Mouse (Mus musculus) spleen, adult 18-20 months (tissue): ENCODE measurements around the gene Faap20.

Experiments used
- DNase-seq, 2 experiments: peaks; one replicate each; pipeline ENCODE4 v3.0.0; 2022; ENCODE audit warnings: mixed read lengths in 2 of 2

Faap20 gene

GRCm38 (mm10) chr4:155249257-155249647 lies 350 bp upstream of the Faap20 start:
- peak; percentile 86 to 94 for DNase-seq

- peak in 1 of 2 experiments; percentile 37 for DNase-seq
Measured at GRCm38 (mm10) chr4:155250361-155251117, 937 bp downstream of the Faap20 start.

GRCm38 (mm10) chr4:155251147-155251546 lies 1.5 kb downstream of the Faap20 start:
- DNase-seq, result no peak

- no peak for DNase-seq
Measured at GRCm38 (mm10) chr4:155252253-155252652, 2.7 kb downstream of the Faap20 start.

GRCm38 (mm10) chr4:155264521-155265321 lies 15.1 kb downstream of the Faap20 start:
- no peak for DNase-seq

- no peak for DNase-seq
Measured at GRCm38 (mm10) chr4:155267047-155267543, 17.5 kb downstream of the Faap20 start.

- DNase-seq, result no peak
Measured at GRCm38 (mm10) chr4:155267639-155268175, 18.1 kb downstream of the Faap20 start.

GRCm38 (mm10) chr4:155268382-155268781 lies 18.8 kb downstream of the Faap20 start:
- peak; percentile 22 to 60 for DNase-seq

- DNase-seq, result no peak
Measured at GRCm38 (mm10) chr4:155274451-155274850, 24.8 kb downstream of the Faap20 start.

GRCm38 (mm10) chr4:155274851-155275250 lies 25.2 kb downstream of the Faap20 start:
- DNase-seq, result no peak

- DNase-seq, result no peak
Measured at GRCm38 (mm10) chr4:155277963-155278362, 28.4 kb downstream of the Faap20 start.

GRCm38 (mm10) chr4:155279054-155279453 lies 29.5 kb downstream of the Faap20 start:
- DNase-seq, result no peak

GRCm38 (mm10) chr4:155279926-155280767 lies 30.5 kb downstream of the Faap20 start:
- no peak for DNase-seq

GRCm38 (mm10) chr4:155280768-155281121 lies 31.1 kb downstream of the Faap20 start:
- no peak for DNase-seq

GRCm38 (mm10) chr4:155281227-155281626 lies 31.6 kb downstream of the Faap20 start:
- no peak for DNase-seq

- no peak for DNase-seq
Measured at GRCm38 (mm10) chr4:155281652-155282051, 32.0 kb downstream of the Faap20 start.

GRCm38 (mm10) chr4:155282231-155282630 lies 32.6 kb downstream of the Faap20 start:
- no peak for DNase-seq

- DNase-seq, result no peak
Measured at GRCm38 (mm10) chr4:155283001-155283503, 33.5 kb downstream of the Faap20 start.

GRCm38 (mm10) chr4:155283585-155283984 lies 34.0 kb downstream of the Faap20 start:
- DNase-seq, result no peak

GRCm38 (mm10) chr4:155284521-155285379 lies 35.1 kb downstream of the Faap20 start:
- DNase-seq, result no peak

GRCm38 (mm10) chr4:155286090-155286489 lies 36.5 kb downstream of the Faap20 start:
- no peak for DNase-seq
